Mouse (Mus musculus): ENCODE data around the gene Nop56. TPM values are rescaled to one million over a fixed set of nuclear protein-coding genes. Genes with fewer than 3 reads are reported as not detected.

The Nop56 gene
- total RNA-seq, 2 experiments from 2014 or later = 455 to 507 TPM

- no peak for ATAC-seq (replicated peaks; ENCODE audit: poor library complexity)
These were observed 21.3 kb downstream of the Nop56 start for GRCm38 (mm10) chr2:130295331-130296133.

- ATAC-seq (replicated peaks; ENCODE audit: poor library complexity) = no peak
These were observed 22.0 kb downstream of the Nop56 start for GRCm38 (mm10) chr2:130296134-130296745.

GRCm38 (mm10) chr2:130297580-130297979 lies 23.4 kb downstream of the Nop56 start:
- ATAC-seq (replicated peaks; ENCODE audit: poor library complexity) = no peak

GRCm38 (mm10) chr2:130303014-130303413 lies 28.8 kb downstream of the Nop56 start:
- ATAC-seq (replicated peaks; ENCODE audit: poor library complexity) = no peak

GRCm38 (mm10) chr2:130327057-130327456 lies 52.8 kb downstream of the Nop56 start:
- no peak for ATAC-seq (replicated peaks; ENCODE audit: poor library complexity)

Other genes with a start within 250 kb of the Nop56 start
- not detected in 2 replicates for gene Tgm6, start 162.0 kb upstream of the Nop56 start, total RNA-seq (2015)
- not detected in 2 replicates for gene Tgm6, start 162.0 kb upstream of the Nop56 start, total RNA-seq (2017)
- 269 and 277 TPM in 2 replicates for gene Snrpb, start 95.0 kb upstream of the Nop56 start, total RNA-seq (2015)
- 178 and 224 TPM in 2 replicates for gene Snrpb, start 95.0 kb upstream of the Nop56 start, total RNA-seq (2017)
- not detected in 2 replicates for gene Tmc2, start 79.2 kb upstream of the Nop56 start, total RNA-seq (2015)
- gene Tmc2, start 79.2 kb upstream of the Nop56 start, total RNA-seq (2017) = not detected in 2 replicates
- 160 and 172 TPM in 2 replicates for gene Idh3b, start 10.1 kb downstream of the Nop56 start, total RNA-seq (2015)
- gene Idh3b, start 10.1 kb downstream of the Nop56 start, total RNA-seq (2017) = 108 and 165 TPM in 2 replicates
- gene Ebf4, start 20.7 kb downstream of the Nop56 start, total RNA-seq (2015) = not detected in 2 replicates
- gene Ebf4, start 20.7 kb downstream of the Nop56 start, total RNA-seq (2017) = not detected in 2 replicates
- 0.29 and 1.9 TPM in 2 replicates for gene Cpxm1, start 123.1 kb downstream of the Nop56 start, total RNA-seq (2015)
- 0.58 and 2.9 TPM in 2 replicates for gene Cpxm1, start 123.1 kb downstream of the Nop56 start, total RNA-seq (2017)
- gene Gm28372, start 130.8 kb downstream of the Nop56 start, total RNA-seq (2015) = not detected in 2 replicates
- gene Gm28372, start 130.8 kb downstream of the Nop56 start, total RNA-seq (2017) = not detected in 2 replicates
- not detected in 2 replicates for gene 1700020A23Rik, start 130.8 kb downstream of the Nop56 start, total RNA-seq (2015)
- not detected in 2 replicates for gene 1700020A23Rik, start 130.8 kb downstream of the Nop56 start, total RNA-seq (2017)
- not detected in 2 replicates for gene Tmem239, start 132.0 kb downstream of the Nop56 start, total RNA-seq (2015)
- not detected in 2 replicates for gene Tmem239, start 132.0 kb downstream of the Nop56 start, total RNA-seq (2017)
- gene Vps16, start 149.9 kb downstream of the Nop56 start, total RNA-seq (2015) = 102 and 115 TPM in 2 replicates
- 124 and 152 TPM in 2 replicates for gene Vps16, start 149.9 kb downstream of the Nop56 start, total RNA-seq (2017)
- gene Pced1a, start 150.3 kb downstream of the Nop56 start, total RNA-seq (2015) = 10.3 and 15.5 TPM in 2 replicates
- 11.7 and 13.6 TPM in 2 replicates for gene Pced1a, start 150.3 kb downstream of the Nop56 start, total RNA-seq (2017)
- 47.2 and 67.1 TPM in 2 replicates for gene Ptpra, start 175.8 kb downstream of the Nop56 start, total RNA-seq (2015)
- 123 and 143 TPM in 2 replicates for gene Ptpra, start 175.8 kb downstream of the Nop56 start, total RNA-seq (2017)